Mouse (Mus musculus) neural tube, embryonic 12.5 days (tissue): ENCODE measurements at regions not wholly inside any gene's neighbourhood (a gene's known extent, or its start where the extent isn't known, plus 50 kb on each side); places are given as distances from the start of the nearest gene placed in this dataset.
A peak's percentile ranks its signal among the peaks of the same experiment; 100 is the strongest.
"Not testable (repeated sequence)": the region's sequence is repeated elsewhere in the genome, so short reads cannot be mapped to it uniquely, and the experiment has no call there.

Experiments used
- ATAC-seq: fragments of 200-750 bp; cut with Nextera tagmentation; 2 replicates; pipeline ENCODE4 v1.8.0; 2017; ENCODE audit warnings: low read depth, mild to moderate bottlenecking, moderate TSS enrichment, moderate library complexity; ENCODE audit not compliant: low FRiP score
- H3K27ac ChIP-seq: fragments of 300-500 bp; sonication (generic); 2 replicates; pipeline ENCODE4 v1.5.1; 2016
- H3K27me3 ChIP-seq: fragments of 300-500 bp; sonication (generic); replicated peaks from 2 replicates; pipeline ENCODE4 v1.6.1; 2016; ENCODE audit warnings: mild to moderate bottlenecking
- H3K36me3 ChIP-seq: fragments of 300-500 bp; sonication (generic); 2 replicates; pipeline ENCODE4 v1.6.1; 2016; ENCODE audit warnings: mild to moderate bottlenecking
- H3K4me1 ChIP-seq: fragments of 300-500 bp; sonication (generic); 2 replicates; pipeline ENCODE4 v1.6.1; 2016
- H3K4me2 ChIP-seq: fragments of 300-500 bp; sonication (generic); replicated peaks from 2 replicates; pipeline ENCODE4 v1.6.1; 2016; ENCODE audit warnings: mild to moderate bottlenecking
- H3K4me3 ChIP-seq: fragments of 300-500 bp; sonication (generic); 2 replicates; pipeline ENCODE4 v1.5.1; 2016
- H3K9ac ChIP-seq: fragments of 300-500 bp; sonication (generic); 2 replicates; pipeline ENCODE4 v1.6.1; 2016; ENCODE audit warnings: mild to moderate bottlenecking
- H3K9me3 ChIP-seq: fragments of 300-500 bp; sonication (generic); 2 replicates; pipeline ENCODE4 v1.6.1; 2016; ENCODE audit warnings: mild to moderate bottlenecking
- WGBS: fragments of 180-500 bp; shearing (Covaris S2); methylation state at CpG from one replicate; pipeline ENCODE4 v1.1.7; 2016; 5-methylcytosine and 5-hydroxymethylcytosine counted together

DNA sequence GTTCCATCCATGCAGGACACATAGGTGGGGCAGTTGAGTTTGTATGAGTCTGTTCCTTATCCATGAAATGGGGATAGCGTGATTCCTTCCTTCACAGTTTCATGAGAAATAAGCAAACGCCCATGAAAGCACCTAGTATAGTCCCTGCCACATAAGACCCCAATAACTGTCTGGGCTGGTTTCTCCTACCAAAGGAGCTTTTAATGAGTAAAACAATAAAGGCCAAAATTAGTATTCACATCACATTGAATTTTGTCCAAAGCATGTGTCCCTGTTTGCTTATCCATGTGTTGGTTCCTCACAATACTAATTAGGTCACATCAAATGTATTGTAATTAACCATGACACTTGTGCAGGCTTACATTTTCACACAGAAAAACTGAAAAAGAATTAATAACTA is 221.3 kb downstream of the Prdm13 start:
- WGBS = 86% methylated on average over 2 of the region's 2 CpGs
- Histone ChIP-seq H3K4me1 (no peaks in the 10 kb centered on the region), H3K27ac (no peak overlapping the region), H3K36me3 (no peaks in the 10 kb centered on the region), H3K4me3 (no peak overlapping the region), H3K4me2 (no peak overlapping the region), H3K9ac (no peak overlapping the region), H3K9me3 (no peaks in the 10 kb centered on the region), H3K27me3 (no peaks in the 10 kb centered on the region)
- no peak for ATAC-seq

DNA sequence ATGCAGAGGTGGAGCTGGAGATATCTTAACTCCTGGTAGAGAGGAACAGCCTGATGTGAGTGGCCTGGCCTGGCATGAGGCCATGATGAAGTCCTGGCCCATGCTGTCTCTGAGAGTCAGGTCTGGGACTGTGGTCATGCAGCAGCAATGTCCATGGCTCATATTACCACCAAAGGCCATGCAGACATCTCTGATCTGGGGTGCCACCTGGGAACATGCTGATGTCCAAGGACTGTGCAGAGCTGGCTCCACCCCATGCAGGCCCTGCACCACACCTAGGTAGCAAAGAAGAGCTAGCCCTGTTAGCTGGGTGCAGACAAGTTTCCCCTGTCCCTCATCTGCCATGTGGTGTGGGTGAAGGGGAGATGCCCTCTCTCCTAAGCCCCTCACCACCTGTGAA is 244.5 kb downstream of the Prdm13 start:
- Histone ChIP-seq H3K27me3 (no peaks in the 10 kb centered on the region), H3K9ac (no peak overlapping the region), H3K4me2 (no peak overlapping the region), H3K4me3 (no peak overlapping the region), H3K36me3 (no peaks in the 10 kb centered on the region), H3K4me1 (no peaks in the 10 kb centered on the region), H3K27ac (no peak overlapping the region), H3K9me3 (no peaks in the 10 kb centered on the region)
- no peak for ATAC-seq

DNA sequence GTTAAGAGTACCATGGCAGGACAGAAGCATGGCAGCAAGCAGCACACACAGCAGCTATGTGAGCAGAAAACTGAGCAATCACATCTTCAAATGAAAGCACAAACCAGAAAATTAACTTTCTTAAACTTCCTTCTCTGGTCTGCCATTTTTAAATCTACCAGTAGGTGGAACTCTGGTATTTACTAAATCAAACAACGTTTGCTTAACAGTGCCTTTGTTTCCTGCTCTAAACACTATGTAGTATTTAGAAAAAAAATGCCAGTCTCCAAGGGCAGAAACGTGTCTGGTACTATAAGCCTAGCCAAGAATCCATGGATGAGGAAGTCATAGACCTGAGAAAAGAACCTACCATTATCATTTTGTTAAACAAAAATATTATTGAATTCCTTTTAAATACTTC is 249.1 kb downstream of the Prdm13 start:
- Histone ChIP-seq H3K9ac (no peak overlapping the region), H3K27me3 (no peaks in the 10 kb centered on the region), H3K4me1 (no peaks in the 10 kb centered on the region), H3K4me3 (no peak overlapping the region), H3K36me3 (no peaks in the 10 kb centered on the region), H3K4me2 (no peak overlapping the region), H3K27ac (no peak overlapping the region), H3K9me3 (no peaks in the 10 kb centered on the region)
- WGBS = 27% methylated on average over 2 of the region's 2 CpGs
- ATAC-seq = no peak

DNA sequence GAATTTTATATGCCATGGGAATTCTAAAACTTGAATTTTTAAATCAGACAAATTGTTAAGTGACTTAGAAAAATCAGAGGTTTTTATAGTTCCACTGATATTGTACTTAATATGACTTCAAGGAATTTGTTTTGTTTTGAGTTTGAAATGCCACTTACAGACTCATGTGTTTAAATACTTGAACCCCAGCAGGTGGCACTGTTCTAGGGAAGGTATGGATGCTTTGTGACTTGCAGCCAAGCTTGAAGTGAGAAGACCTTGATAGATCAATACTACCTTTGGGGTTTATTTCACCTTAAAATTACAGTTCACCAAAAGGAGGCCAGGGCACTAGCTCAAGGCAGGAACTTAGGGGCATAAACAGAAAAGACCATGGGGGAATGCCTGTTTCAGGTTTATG is 277.9 kb downstream of the Prdm13 start:
- H3K27ac ChIP-seq = no peak overlapping the region
- no peak overlapping the region for H3K9ac ChIP-seq
- no peak for ATAC-seq

DNA sequence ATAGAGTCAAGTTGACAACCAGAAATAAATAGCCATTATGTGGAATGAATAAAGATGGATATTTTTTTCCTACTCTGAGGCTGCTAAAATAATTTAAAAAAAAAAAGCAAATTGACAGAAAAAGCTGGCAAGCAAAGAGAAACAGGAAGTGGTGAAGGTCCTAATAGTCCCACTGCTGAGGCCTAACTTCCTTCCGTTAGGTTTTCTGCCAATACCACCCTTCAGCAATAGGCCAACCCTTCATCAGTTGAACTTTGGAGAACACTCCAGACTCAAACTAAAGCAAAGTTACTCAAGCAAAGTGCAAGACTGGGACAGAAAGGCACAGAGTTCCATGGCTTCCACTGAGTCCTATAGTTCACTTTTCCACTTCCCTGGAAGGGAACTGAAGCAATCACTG is 316.4 kb downstream of the Prdm13 start:
- no peak overlapping the region for H3K4me3 ChIP-seq
- no peaks in the 10 kb centered on the region for H3K27me3 ChIP-seq
- no peak overlapping the region for H3K27ac ChIP-seq
- no peaks in the 10 kb centered on the region for H3K36me3 ChIP-seq
- no peaks in the 10 kb centered on the region for H3K4me1 ChIP-seq
- H3K9me3 ChIP-seq = no peaks in the 10 kb centered on the region
- no peak overlapping the region for H3K9ac ChIP-seq
- no peak overlapping the region for H3K4me2 ChIP-seq
- 86% methylated on average over 1 of the region's 1 CpGs for WGBS
- ATAC-seq = no peak

More for the DNA sequence above, 277.9 kb downstream of the Prdm13 start:
- Histone ChIP-seq H3K36me3 (no peaks in the 10 kb centered on the region), H3K4me1 (no peaks in the 10 kb centered on the region), H3K4me3 (no peak overlapping the region), H3K4me2 (no peak overlapping the region), H3K27me3 (no peaks in the 10 kb centered on the region), H3K9me3 (no peaks in the 10 kb centered on the region)

DNA sequence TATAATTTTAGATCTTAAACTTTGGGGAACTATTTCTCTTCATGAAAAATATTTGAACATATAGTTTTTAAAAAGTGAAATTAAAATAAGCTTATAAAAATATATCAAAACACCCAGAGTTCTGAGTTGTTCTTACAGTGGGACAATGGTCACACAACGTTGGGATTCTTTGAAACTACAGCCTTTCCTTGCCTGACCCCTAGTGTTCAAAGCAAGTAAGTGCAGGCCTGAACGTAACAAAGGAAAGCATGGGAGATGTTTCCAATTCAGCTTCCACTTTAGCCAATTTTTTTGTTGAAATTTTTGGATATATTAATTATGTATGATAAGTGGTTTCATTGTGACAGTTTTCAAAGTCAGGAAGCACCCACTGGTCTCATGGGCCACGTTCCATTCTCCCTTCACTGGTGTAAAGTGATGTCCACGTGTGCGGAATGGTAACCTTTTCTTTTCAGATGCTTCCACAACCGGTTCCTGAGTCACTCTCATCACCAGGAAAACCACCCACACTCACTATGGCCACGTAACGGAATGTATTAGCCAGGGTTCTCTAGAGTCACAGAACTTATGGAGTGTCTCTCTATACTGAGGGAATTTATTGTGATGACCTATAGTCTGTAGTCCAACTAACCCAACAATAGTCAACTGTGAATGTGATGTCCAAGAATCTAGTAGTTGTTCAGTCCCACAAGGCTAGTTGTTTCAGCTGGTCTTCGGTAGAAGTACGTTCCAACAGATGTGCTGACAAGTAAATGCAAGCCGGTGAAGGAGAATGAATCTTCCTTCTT is 317.3 kb downstream of the Prdm13 start:
- Histone ChIP-seq H3K36me3 (no peaks in the 10 kb centered on the region), H3K4me3 (no peak overlapping the region), H3K27ac (no peak overlapping the region), H3K9me3 (no peaks in the 10 kb centered on the region), H3K4me1 (no peaks in the 10 kb centered on the region), H3K27me3 (no peaks in the 10 kb centered on the region), H3K9ac (no peak overlapping the region), H3K4me2 (no peak overlapping the region)
- ATAC-seq = peak; percentile 77
- WGBS = 70% methylated on average over 11 of the region's 11 CpGs

DNA sequence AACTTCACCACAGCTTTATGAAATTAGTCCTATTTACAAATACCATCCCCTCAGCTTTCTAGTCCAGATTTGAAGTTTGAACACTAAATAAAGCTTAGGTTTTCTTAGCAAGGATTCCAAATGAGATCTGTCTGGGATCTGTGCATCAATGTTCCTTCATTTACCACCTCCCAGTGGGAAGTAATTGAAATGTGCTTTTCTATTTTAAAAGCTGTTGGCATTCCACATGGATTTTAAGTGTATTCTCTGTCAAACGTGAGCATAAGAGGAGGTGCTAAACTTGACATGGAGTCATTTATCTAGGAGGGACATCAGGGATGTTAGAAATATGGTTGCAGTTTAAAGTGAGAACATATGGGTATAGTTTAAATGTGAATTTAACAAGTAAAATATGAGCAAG is 364.0 kb downstream of the Prdm13 start:
- Histone ChIP-seq H3K4me1 (no peaks in the 10 kb centered on the region), H3K36me3 (no peaks in the 10 kb centered on the region), H3K4me2 (no peak overlapping the region), H3K4me3 (no peak overlapping the region), H3K9ac (no peak overlapping the region), H3K27ac (no peak overlapping the region), H3K9me3 (no peaks in the 10 kb centered on the region), H3K27me3 (no peaks in the 10 kb centered on the region)
- ATAC-seq = no peak
- 62% methylated on average over 1 of the region's 1 CpGs for WGBS

DNA sequence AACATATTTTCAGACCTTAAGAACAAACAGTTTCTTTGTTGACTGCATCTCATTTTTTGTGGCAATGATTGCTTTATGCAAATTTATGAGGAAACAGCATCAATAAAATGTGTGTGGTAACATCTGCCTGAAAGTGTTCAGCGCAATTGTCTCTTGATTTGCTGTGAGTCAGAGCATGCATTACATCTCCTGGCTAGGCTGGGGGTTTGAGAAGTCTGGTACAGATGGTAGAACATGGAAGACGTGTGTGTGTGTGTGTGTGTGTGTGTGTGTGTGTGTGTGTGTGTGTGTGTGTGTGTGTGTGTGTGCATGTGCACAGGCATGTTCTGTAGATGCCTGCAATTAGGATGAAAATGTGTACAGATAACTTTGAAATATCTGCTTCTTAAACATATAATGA is 376.5 kb downstream of the Prdm13 start:
- not testable (repeated sequence) for H3K4me1 ChIP-seq, H3K4me3 ChIP-seq, H3K27me3 ChIP-seq, H3K9me3 ChIP-seq, ATAC-seq, H3K27ac ChIP-seq, H3K9ac ChIP-seq, H3K36me3 ChIP-seq, H3K4me2 ChIP-seq
- WGBS = 91% methylated on average over 2 of the region's 2 CpGs

DNA sequence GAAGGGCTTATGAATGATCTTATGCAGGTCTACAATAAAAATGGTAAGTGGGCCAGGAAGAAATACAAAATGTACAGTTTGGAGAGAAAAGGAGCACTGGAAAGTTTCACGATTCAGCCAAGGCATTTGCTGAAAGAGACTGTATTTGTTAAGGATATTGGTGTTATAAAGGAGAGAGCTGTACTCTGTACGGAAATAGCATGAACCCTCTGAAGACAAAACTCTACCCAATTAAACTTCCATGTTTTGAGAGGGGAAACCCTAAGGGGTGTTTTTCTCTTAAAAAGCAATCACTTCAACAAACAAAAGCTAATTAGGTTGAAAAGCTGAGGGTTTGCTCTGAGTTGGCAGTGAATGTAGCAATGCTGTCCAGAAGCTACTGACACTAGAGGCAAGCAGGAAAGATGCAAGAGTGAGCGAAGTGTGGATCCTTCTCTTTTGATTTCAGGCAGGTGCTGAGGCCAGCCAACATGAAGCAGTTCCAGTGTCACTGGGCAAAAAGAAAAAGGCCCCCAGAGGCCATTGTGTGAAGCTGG is 378.2 kb downstream of the Prdm13 start:
- Histone ChIP-seq H3K36me3 (no peaks in the 10 kb centered on the region), H3K27me3 (no peaks in the 10 kb centered on the region), H3K4me2 (no peak overlapping the region), H3K27ac (no peak overlapping the region), H3K9ac (no peak overlapping the region), H3K4me3 (no peak overlapping the region), H3K9me3 (no peaks in the 10 kb centered on the region), H3K4me1 (no peaks in the 10 kb centered on the region)
- WGBS = 77% methylated on average over 3 of the region's 3 CpGs
- no peak for ATAC-seq

DNA sequence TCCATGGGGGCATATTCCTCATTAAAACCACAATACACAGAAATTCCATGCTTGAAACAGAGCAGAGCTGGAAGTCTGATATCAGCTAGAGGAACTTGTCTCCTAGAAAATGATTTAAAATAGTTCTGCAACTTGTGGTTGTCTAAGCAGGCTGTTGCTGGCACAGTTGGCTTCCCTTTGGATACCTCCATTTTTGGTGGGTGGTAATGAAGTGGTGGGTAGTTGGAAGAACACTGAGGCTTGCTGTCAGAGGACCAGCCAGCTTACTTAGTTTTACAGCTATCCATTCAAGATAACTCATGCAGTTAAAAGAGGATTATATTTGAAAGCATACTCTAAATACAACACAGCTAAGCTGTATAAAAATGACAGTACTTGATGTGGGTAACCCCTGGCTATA is 385.6 kb downstream of the Prdm13 start:
- no peaks in the 10 kb centered on the region for H3K9me3 ChIP-seq

DNA sequence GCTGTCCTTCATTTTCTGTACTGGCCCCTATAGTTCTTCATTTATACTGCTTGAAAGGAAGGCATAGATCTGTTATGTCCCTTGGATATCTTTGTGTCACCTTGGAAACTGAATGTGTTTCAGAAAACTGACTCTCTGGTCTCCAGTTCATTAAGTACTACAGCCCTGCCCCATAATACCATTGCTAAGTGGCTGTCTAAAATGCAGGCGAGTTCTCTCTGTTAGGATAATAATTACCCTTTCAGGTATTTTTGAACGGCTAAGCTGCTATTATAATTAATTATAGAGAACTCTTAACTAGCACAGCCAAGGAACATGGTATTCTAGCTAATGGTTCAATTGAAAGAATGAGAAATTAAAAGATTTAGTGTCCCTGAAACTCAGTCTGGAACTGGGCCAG is 418.5 kb downstream of the Prdm13 start:
- WGBS = 54% methylated on average over 2 of the region's 2 CpGs
- H3K36me3 ChIP-seq = no peaks in the 10 kb centered on the region
- H3K4me3 ChIP-seq = no peak overlapping the region
- no peaks in the 10 kb centered on the region for H3K9me3 ChIP-seq
- H3K9ac ChIP-seq = no peak overlapping the region
- H3K4me2 ChIP-seq = no peak overlapping the region
- no peak overlapping the region for H3K27ac ChIP-seq
- no peak for ATAC-seq
- H3K4me1 ChIP-seq = no peaks in the 10 kb centered on the region
- H3K27me3 ChIP-seq = no peaks in the 10 kb centered on the region

More for the DNA sequence above, 385.6 kb downstream of the Prdm13 start:
- no peak for ATAC-seq
- H3K27me3 ChIP-seq = no peaks in the 10 kb centered on the region
- no peak overlapping the region for H3K9ac ChIP-seq
- H3K36me3 ChIP-seq = no peaks in the 10 kb centered on the region
- H3K27ac ChIP-seq = no peak overlapping the region
- H3K4me3 ChIP-seq = no peak overlapping the region
- no peak overlapping the region for H3K4me2 ChIP-seq
- H3K4me1 ChIP-seq = no peaks in the 10 kb centered on the region

DNA sequence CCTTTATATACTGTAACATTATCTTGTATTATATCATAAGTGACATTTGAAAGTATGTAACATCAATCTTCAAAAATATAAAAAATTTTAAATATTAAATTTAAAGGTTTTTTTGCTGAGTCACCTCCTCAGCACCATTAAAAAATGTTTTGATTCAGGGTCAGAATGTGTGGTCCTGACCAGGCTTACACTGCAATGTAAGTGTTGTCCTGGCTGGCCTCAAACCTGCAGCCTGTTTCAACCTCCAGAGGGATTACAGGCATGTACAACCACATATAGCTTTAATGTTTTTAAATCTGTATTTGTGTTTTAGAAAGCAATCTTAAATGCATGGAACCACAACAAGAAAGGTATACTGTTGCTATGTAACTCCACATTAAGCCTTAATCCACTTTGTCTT is 418.9 kb downstream of the Prdm13 start:
- Histone ChIP-seq H3K27me3 (no peaks in the 10 kb centered on the region), H3K9me3 (no peaks in the 10 kb centered on the region), H3K36me3 (no peaks in the 10 kb centered on the region), H3K4me3 (no peak overlapping the region), H3K4me2 (no peak overlapping the region), H3K27ac (no peak overlapping the region), H3K4me1 (no peaks in the 10 kb centered on the region), H3K9ac (no peak overlapping the region)
- ATAC-seq = no peak

DNA sequence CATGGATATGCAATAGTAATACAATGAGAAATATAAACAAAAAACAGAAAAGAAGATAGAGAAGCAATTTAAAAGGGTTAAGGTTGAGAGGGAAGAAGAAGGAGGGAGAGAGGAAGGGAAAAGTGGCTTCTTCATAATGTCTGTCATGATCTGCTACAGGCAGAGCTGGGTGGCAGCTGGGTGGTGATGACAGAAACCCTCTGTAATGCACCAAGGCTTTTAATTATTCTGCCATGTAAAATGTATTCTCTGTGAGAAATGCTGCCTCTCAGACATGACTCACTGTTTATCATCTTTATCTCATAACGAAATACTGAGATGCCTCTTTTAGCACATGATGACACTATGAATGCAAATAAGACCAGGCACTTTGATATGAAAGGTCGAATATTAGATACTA is 435.4 kb downstream of the Prdm13 start:
- Histone ChIP-seq H3K9me3 (no peaks in the 10 kb centered on the region), H3K4me2 (no peak overlapping the region), H3K9ac (no peak overlapping the region), H3K4me3 (no peak overlapping the region), H3K36me3 (no peaks in the 10 kb centered on the region), H3K27ac (no peak overlapping the region), H3K27me3 (no peaks in the 10 kb centered on the region), H3K4me1 (no peaks in the 10 kb centered on the region)
- WGBS = 74% methylated on average over 2 of the region's 2 CpGs
- ATAC-seq = peak; percentile 41; the same call in 1 of the 2 replicates
